Mouse (Mus musculus): ENCODE results near the gene Abl1. TPM values are rescaled to one million over a fixed set of nuclear protein-coding genes. Genes with fewer than 3 reads are reported as not detected.

Abl1 gene
- total RNA-seq (2023; ENCODE audit: inconsistent age): 67.7 to 79.2 TPM (median 74.8 TPM) in 4 replicates

GRCm38 (mm10) chr2:31688074-31688925, at the start of gene Abl1:
Gene Abl1 (plus strand): TSS chr2:31688376.

GRCm38 (mm10) chr2:31639901-31640608, 48.1 kb upstream of the Abl1 start, which contains the start of gene Prdm12:
Gene Prdm12 (plus strand): TSS chr2:31640037.

GRCm38 (mm10) chr2:31670551-31671035, 17.6 kb upstream of the Abl1 start, which contains the start of gene Exosc2:
Gene Exosc2 (plus strand): TSS chr2:31670715.

GRCm38 (mm10) chr2:31810444-31810843, 122.3 kb downstream of the Abl1 start, which contains the start of gene Qrfp:
Gene Qrfp (minus strand): TSS chr2:31810580.

GRCm38 (mm10) chr2:31845896-31846691, 157.9 kb downstream of the Abl1 start, which contains the start of gene Fibcd1:
Gene Fibcd1 (minus strand): TSS chr2:31846005.

Other genes with a start within 250 kb of the Abl1 start
- 15.0 to 18.0 TPM (median 15.5 TPM) in 4 replicates for gene Ass1, start 218.2 kb upstream of the Abl1 start, total RNA-seq (2023; ENCODE audit: inconsistent age)
- 16.0 to 20.3 TPM (median 19.1 TPM) in 4 replicates for gene Fubp3, start 115.7 kb upstream of the Abl1 start, total RNA-seq (2023; ENCODE audit: inconsistent age)
- gene Prdm12, start 48.3 kb upstream of the Abl1 start, total RNA-seq (2023; ENCODE audit: inconsistent age): not detected in 4 replicates
- gene Exosc2, start 17.7 kb upstream of the Abl1 start, total RNA-seq (2023; ENCODE audit: inconsistent age): 47.6 to 53.5 TPM (median 49.1 TPM) in 4 replicates
- gene Qrfp, start 122.2 kb downstream of the Abl1 start, total RNA-seq (2023; ENCODE audit: inconsistent age): 0.39 to 0.90 TPM (median 0.57 TPM) in 4 replicates
- 0.15 to 0.26 TPM (median 0.20 TPM) in 4 replicates for gene Fibcd1, start 157.6 kb downstream of the Abl1 start, total RNA-seq (2023; ENCODE audit: inconsistent age)
- gene Lamc3, start 198.9 kb downstream of the Abl1 start, total RNA-seq (2023; ENCODE audit: inconsistent age): not detected in 4 replicates

All from B cell, adult (primary cell).